Mouse (Mus musculus) heart, postnatal 0 days (tissue): ENCODE measurements around the gene Aoc2. TPM values are rescaled to one million over a fixed set of nuclear protein-coding genes. Genes with fewer than 3 reads are reported as not detected.
"Not testable (repeated sequence)": the region's sequence is repeated elsewhere in the genome, so short reads cannot be mapped to it uniquely, and the experiment has no call there.

ENCODE experiments used
- ATAC-seq: fragments of 200-750 bp; cut with Nextera tagmentation; 2 replicates; pipeline ENCODE4 v1.8.0; 2017; ENCODE audit warnings: low read depth, moderate number of reproducible peaks, moderate library complexity; ENCODE audit not compliant: insufficient read depth
- DNase-seq: peaks from one replicate; pipeline ENCODE4 v3.0.0-alpha.2; 2016; ENCODE audit warnings: low spot score
- H3K27ac ChIP-seq: fragments of 300-500 bp; sonication (generic); 2 replicates; pipeline ENCODE4 v1.5.1; 2014; ENCODE audit warnings: low read depth, mild to moderate bottlenecking
- H3K27me3 ChIP-seq: fragments of 300-500 bp; sonication (generic); 2 replicates; pipeline ENCODE4 v1.6.1; 2014; ENCODE audit warnings: low read length, mixed read lengths; ENCODE audit not compliant: control insufficient read depth, insufficient read depth
- H3K36me3 ChIP-seq: fragments of 300-500 bp; sonication (generic); replicated peaks from 2 replicates; pipeline ENCODE4 v1.6.1; 2014; ENCODE audit warnings: low read length, mixed read lengths; ENCODE audit not compliant: control insufficient read depth, insufficient read depth
- H3K4me1 ChIP-seq: fragments of 300-500 bp; sonication (generic); 2 replicates; pipeline ENCODE4 v1.6.1; 2014; ENCODE audit warnings: antibody characterized with exemption; ENCODE audit not compliant: control insufficient read depth, insufficient read depth
- H3K4me2 ChIP-seq: fragments of 300-500 bp; sonication (generic); 2 replicates; pipeline ENCODE4 v1.6.1; 2014; ENCODE audit warnings: low read depth, mild to moderate bottlenecking, low read length, moderate library complexity
- H3K4me3 ChIP-seq: fragments of 300-500 bp; sonication (generic); 2 replicates; pipeline ENCODE4 v1.5.1; 2014; ENCODE audit warnings: low read depth, low read length
- H3K9ac ChIP-seq: fragments of 300-500 bp; sonication (generic); replicated peaks from 2 replicates; pipeline ENCODE4 v1.6.1; 2014; ENCODE audit warnings: low read depth, low read length, mixed read lengths
- H3K9me3 ChIP-seq: fragments of 300-500 bp; sonication (generic); replicated peaks from 2 replicates; pipeline ENCODE4 v1.6.1; 2016; ENCODE audit warnings: low read length; ENCODE audit not compliant: control insufficient read depth
- CTCF ChIP-seq: IDR thresholded peaks from 2 replicates; pipeline ENCODE4 v1.5.1; 2016; ENCODE audit warnings: antibody characterized with exemption, control low read depth, low read depth
- EP300 ChIP-seq: IDR thresholded peaks from 2 replicates; pipeline ENCODE4 v1.6.1; 2016; ENCODE audit warnings: antibody characterized with exemption, low read depth
- WGBS: fragments of 180-500 bp; shearing (Covaris S2); extraction: QIAGEN DNeasy Blood & Tissue Kit; methylation state at CpG from one replicate; pipeline ENCODE4 v1.1.7; 2014; 5-methylcytosine and 5-hydroxymethylcytosine counted together
- polyA plus RNA-seq: library from polyadenylated mRNA; unstranded; fragments of >200 nt; fragmentation: Nextera tagmentation; extraction: Ambion mirVana; gene quantifications from 2 replicates; pipeline ENCODE4 v1.2.1, GENCODE M21; 2015
- total RNA-seq: library from RNA; depleted of rRNA; stranded (reverse); fragments of >200 nt; gene quantifications from 2 replicates; pipeline ENCODE4 v1.2.3, GENCODE M21; 2014; ENCODE audit warnings: low replicate concordance

Aoc2 gene
- total and polyA plus RNA-seq, 2 experiments from 2014 or later = 0.30 to 1.8 TPM

DNA sequence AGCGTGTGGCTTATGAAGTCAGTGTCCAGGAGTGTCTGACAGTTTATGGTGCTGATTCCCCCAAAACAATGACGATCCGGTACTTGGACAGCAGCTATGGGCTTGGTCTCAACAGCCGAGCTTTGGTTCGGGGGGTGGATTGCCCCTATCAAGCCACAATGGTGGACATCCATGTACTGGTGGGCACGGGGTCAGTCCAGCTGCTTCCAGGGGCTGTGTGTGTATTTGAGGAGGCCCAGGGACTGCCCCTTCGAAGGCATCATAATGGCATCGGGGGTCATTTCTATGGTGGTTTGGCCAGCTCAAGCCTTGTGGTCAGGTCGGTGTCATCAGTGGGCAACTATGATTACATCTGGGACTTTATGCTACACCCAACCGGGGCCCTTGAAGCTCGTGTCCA lies 1.3 kb downstream of the Aoc2 start:
- no peaks in the 10 kb centered on the region for H3K9me3 ChIP-seq
- H3K9ac ChIP-seq = no peak overlapping the region
- no peaks in the 10 kb centered on the region for H3K27me3 ChIP-seq
- no peak overlapping the region for H3K4me3 ChIP-seq
- no peak for DNase-seq
- ATAC-seq = no peak
- 85% methylated on average over 11 of the region's 11 CpGs for WGBS
- no peak overlapping the region for H3K4me2 ChIP-seq
- no peak for TF ChIP-seq CTCF
- no peak for TF ChIP-seq EP300
- no peak overlapping the region for H3K27ac ChIP-seq
- peaks cover 33% of the 10 kb centered on the region for H3K36me3 ChIP-seq
- H3K4me1 ChIP-seq = peaks cover 10% of the 10 kb centered on the region; the same call in 1 of the 2 replicates

DNA sequence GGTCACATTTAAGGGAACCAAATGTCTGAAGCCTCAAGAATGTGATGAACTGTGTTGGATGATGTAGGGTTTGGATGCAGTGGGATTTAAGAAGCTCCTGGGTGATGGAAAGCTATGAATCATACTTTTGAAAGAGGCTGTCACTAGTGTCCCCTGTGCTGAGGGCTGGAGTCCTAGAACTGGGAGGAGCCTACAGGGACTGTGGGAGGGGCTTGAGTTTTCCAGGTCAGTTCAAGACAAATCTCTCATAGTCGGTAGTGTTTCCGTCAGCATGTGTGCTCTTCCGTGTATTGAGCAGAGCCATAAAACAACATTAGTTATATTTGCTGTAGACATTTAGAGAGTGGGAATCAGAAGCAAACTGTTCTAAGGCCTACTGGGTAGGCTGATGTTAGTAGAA lies 2.4 kb downstream of the Aoc2 start:
- 49% methylated on average over 3 of the region's 3 CpGs for WGBS

DNA sequence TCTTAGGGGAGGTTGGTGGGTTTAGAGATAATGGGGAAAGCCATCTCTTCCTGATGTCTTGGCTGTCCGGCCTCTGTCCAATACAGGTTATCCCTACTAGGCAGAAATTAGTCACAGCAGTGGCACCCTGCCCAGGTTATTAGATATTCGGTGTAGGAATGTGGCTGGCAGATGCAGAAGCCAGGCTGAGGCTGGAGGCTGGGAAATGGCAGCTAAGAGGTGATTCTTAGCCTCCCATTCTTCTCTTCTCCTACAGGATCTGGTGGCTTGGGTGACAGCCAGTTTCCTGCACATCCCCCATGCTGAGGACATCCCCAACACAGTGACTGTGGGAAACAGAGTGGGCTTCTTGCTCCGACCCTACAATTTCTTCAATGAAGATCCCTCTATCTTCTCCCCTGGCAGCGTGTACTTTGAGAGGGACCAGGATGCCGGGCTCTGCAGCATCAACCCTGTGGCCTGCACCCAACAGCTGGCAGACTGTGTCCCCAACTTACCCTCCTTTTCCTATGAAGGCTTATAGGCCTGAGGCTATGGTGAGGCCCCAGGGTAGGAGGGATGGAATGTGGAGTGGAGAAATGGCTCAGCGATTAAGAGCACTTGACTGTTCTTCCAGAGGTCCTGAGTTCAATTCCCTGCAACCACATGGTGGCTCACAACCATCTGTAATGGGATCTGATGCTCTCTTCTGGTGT lies 4.2 kb downstream of the Aoc2 start:
- Histone ChIP-seq H3K27me3 (no peaks in the 10 kb centered on the region), H3K4me1 (peaks cover 10% of the 10 kb centered on the region; the same call in 1 of the 2 replicates), H3K9ac (no peak overlapping the region), H3K9me3 (no peaks in the 10 kb centered on the region), H3K4me3 (no peak overlapping the region), H3K27ac (peak overlapping the region; percentile 36), H3K36me3 (peaks cover 10% of the 10 kb centered on the region), H3K4me2 (no peak overlapping the region)
- no peak for TF ChIP-seq CTCF
- no peak for TF ChIP-seq EP300
- 42% methylated on average over 6 of the region's 6 CpGs for WGBS
- ATAC-seq (peak; percentile 40), DNase-seq (peak; percentile 64)

More for the DNA sequence above, 2.4 kb downstream of the Aoc2 start:
- H3K4me1 ChIP-seq = peaks cover 10% of the 10 kb centered on the region; the same call in 1 of the 2 replicates
- no peaks in the 10 kb centered on the region for H3K9me3 ChIP-seq
- TF ChIP-seq EP300 (no peak), CTCF (no peak)
- no peak overlapping the region for H3K27ac ChIP-seq
- no peak for DNase-seq
- no peaks in the 10 kb centered on the region for H3K27me3 ChIP-seq
- ATAC-seq = no peak
- no peak overlapping the region for H3K9ac ChIP-seq
- no peak overlapping the region for H3K4me2 ChIP-seq
- H3K4me3 ChIP-seq = no peak overlapping the region
- peaks cover 21% of the 10 kb centered on the region for H3K36me3 ChIP-seq

DNA sequence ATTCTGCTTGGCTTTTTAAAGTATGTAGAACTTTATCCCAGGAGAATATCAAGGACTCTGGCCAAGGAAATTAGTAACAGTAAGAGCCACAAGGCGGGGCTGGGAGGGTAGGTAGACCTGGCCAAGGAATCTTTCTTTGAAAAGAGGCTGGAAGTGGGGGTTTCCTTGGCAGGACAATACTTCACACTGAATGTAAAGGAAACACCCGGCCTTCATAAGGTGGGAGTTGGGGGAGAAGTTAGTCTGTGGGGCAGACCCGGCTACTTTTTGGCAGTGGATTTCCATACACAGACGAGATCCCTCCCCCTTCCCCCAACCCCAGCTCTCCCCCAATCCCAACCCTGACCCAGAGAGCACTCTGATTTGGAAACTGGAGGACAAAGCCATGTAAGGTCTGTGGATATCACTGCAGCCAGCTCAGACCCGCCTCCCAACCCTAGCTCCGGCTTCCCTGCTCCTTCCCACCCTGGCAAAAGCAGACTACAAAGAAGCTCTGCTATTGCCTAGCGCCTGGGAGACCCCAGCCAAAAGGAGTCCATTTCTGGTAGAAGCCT lies 5.6 kb downstream of the Aoc2 start, which contains the start of gene Aoc3:
Aoc3 (plus strand) TSS at position 235 of the 554 bp plus-strand sequence.
- H3K27me3 ChIP-seq = no peaks in the 10 kb centered on the region
- peaks cover 4% of the 10 kb centered on the region; the same call in 1 of the 2 replicates for H3K36me3 ChIP-seq
- H3K4me2 ChIP-seq = peak within 1 kb of the TSS; percentile 53
- DNase-seq (peak; percentile 55), ATAC-seq (peak; percentile 74)
- peak within 1 kb of the TSS; percentile 76 for H3K27ac ChIP-seq
- TF ChIP-seq CTCF (no peak), EP300 (no peak)
- peak within 1 kb of the TSS; percentile 44 for H3K4me3 ChIP-seq
- WGBS = 28% methylated on average over 7 of the region's 7 CpGs
- H3K9me3 ChIP-seq = no peaks in the 10 kb centered on the region
- H3K4me1 ChIP-seq = peaks cover 10% of the 10 kb centered on the region; the same call in 1 of the 2 replicates
- peak within 1 kb of the TSS; percentile 40 for H3K9ac ChIP-seq

DNA sequence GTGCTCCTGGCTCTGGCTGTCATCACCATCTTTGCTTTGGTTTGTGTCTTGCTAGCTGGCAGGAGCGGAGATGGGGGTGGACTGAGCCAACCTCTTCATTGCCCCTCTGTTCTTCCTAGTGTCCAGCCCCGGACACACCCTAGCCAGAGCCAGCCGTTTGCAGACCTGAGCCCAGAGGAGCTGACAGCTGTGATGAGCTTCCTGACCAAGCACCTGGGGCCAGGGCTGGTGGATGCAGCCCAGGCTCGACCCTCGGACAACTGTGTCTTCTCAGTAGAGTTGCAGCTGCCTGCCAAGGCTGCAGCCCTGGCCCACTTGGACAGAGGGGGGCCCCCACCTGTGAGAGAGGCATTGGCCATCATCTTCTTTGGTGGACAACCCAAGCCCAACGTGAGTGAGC lies 6.1 kb downstream of the Aoc2 start:
- H3K4me1 ChIP-seq, H3K36me3 ChIP-seq, H3K9me3 ChIP-seq, DNase-seq, H3K27me3 ChIP-seq, ATAC-seq: not testable (repeated sequence)
- H3K9ac ChIP-seq = peak overlapping the region; percentile 40; the same call in 1 of the 2 replicates
- H3K4me3 ChIP-seq = peak overlapping the region; percentile 44
- H3K27ac ChIP-seq = peak overlapping the region; percentile 76
- peak overlapping the region; percentile 53 for H3K4me2 ChIP-seq
- WGBS = 39% methylated on average over 6 of the region's 6 CpGs

DNA sequence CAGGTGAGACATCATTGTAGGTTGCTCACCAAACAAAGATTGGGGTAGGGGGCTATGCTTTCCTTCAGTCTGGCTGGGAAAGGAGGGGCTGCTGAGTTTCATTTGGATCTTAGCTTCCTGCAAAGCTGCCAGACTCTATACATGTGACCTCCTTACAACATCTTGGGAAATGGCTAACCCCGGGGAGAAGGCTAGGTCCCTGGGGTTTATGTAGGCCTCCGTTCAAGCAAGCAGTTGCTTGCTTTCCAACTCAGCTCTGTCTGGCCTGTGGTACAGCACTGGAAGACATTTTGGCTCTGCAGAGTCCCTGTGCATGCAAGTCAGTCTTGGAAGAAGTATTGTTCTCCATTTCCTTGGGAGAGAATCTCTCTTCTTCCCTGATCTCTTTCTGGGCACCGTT lies 7.7 kb downstream of the Aoc2 start:
- TF ChIP-seq CTCF (no peak), EP300 (no peak)
- Histone ChIP-seq H3K36me3 (no peaks in the 10 kb centered on the region), H3K9ac (no peak overlapping the region), H3K9me3 (no peaks in the 10 kb centered on the region), H3K4me2 (peak overlapping the region; percentile 53), H3K4me3 (peak overlapping the region; percentile 44), H3K27me3 (no peaks in the 10 kb centered on the region), H3K27ac (peak overlapping the region; percentile 32; the same call in 1 of the 2 replicates), H3K4me1 (peaks cover 12% of the 10 kb centered on the region; the same call in 1 of the 2 replicates)
- no peak for ATAC-seq
- no peak for DNase-seq
- 54% methylated on average over 3 of the region's 3 CpGs for WGBS
